Mouse (Mus musculus) stomach, embryonic 14.5 days (tissue): Measurements from ENCODE around the gene Fzd4. TPM values are rescaled to one million over a fixed set of nuclear protein-coding genes. Genes with fewer than 3 reads are reported as not detected.

Experiments
- polyA plus RNA-seq: library from polyadenylated mRNA; unstranded; fragments of >200 nt; fragmentation: Nextera tagmentation; extraction: Ambion mirVana; gene quantifications from 2 replicates; pipeline ENCODE4 v1.2.1, GENCODE M21; 2014

Fzd4 gene
- polyA plus RNA-seq, 1 experiment from 2014 or later = 24.2 TPM

Other genes with a start within 250 kb of the Fzd4 start
- 33.5 and 35.7 TPM in 2 replicates for gene Tmem135, start 133 bp upstream of the Fzd4 start, polyA plus RNA-seq
- gene Prss23, start 122.8 kb downstream of the Fzd4 start, polyA plus RNA-seq = 75.5 and 75.7 TPM in 2 replicates
- gene Me3, start 228.0 kb downstream of the Fzd4 start, polyA plus RNA-seq = 2.2 and 3.2 TPM in 2 replicates